Mouse (Mus musculus): ENCODE measurements at regions not wholly inside any gene's neighbourhood (a gene's known extent, or its start where the extent isn't known, plus 50 kb on each side); places are given as distances from the start of the nearest gene placed in this dataset.

DNA sequence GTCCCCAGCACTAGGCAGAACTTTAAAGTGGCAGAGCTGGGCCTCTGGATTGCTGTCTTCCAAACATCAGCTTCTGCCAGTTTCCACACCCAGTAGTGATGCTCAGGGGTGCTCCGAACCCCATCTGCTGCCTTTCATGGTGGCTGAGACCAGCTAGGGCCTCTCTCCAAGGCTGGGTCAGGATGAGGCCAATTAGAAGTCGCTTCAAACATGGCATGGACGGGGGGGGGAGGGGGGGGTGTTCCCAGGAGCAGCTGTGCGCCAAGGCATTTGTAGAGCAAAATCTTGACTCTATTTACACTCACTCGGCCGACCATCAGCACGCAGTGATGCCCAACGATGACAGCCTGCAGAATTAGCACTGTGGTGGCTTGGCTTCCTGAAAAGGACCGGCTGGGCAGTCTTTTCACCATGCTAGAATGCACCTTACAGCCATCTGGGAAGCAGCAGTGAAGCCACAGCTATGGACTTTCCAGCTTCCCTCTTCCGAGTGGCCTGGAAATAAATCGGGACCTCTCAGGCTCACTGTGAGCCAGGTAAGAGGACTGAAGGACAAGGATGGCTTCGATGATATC lies 73.7 kb upstream of the Msx1 start:
- DNase-seq (ENCODE audit: low spot score in 2 of 2), result no peak

DNA sequence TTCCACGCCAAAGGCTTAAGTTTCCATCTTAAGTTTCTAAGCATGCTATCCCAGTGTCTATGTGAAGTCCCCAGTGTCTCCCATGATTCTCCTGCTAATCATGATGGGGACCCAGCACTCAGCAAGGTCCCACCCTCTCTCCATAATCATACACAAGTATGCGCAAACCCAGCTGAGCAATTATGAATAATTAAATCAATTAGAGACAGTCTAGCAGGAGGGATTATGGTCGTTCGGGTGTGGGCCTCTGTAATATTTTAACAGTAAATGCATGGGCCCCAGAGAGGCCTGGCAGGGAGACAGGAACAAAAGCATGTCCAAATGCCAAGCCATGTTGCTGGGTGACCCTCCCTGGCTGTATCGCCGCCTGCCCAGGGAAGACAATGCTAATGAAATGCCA lies 73.1 kb upstream of the Msx1 start:
- no peak for DNase-seq (ENCODE audit: low spot score in 2 of 2)

DNA sequence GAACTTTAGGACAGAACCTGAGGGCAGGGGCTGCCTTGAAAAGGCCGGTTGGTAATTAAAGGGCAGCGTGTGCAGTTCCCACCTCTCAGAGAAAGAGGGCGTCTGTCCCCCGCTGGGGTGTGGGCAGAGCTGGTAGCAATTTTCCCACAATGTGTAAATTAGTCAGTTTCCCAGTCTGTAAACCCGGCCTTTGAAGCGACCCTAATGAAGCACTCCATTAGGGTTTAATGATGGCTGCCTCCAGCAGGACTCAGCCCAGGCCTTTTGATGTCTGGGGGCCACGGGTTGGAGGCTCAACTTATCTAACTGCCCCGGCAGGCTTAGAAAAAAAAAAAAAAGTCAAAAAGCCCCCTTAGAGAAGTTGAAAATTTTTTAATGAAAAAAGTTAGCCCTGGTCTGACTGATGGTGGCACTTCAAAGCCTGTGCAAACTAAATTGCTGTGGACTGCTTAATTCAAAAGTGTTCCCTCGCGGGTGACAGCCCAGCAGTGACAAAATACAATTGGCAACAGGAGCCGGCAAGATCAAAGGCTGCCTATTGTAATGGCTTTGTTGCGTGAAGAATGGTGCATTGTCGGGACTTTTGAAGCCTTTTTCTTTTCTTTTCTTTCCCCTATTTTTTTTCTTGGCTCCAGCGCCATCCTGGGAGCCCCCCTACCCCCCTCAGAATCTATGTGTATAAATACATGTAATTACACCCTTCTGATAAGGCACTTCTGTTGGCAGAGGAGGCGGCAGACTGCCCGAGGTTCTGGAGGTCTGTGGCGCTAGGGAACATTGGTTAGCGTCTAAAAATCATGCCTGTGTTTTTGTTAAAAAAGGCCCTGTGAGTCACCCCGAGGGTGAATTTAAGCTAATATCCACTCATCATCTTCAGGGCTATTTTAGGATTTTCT lies 71.3 kb upstream of the Msx1 start:
- DNase-seq (ENCODE audit: low spot score in 2 of 2), result no peak

DNA sequence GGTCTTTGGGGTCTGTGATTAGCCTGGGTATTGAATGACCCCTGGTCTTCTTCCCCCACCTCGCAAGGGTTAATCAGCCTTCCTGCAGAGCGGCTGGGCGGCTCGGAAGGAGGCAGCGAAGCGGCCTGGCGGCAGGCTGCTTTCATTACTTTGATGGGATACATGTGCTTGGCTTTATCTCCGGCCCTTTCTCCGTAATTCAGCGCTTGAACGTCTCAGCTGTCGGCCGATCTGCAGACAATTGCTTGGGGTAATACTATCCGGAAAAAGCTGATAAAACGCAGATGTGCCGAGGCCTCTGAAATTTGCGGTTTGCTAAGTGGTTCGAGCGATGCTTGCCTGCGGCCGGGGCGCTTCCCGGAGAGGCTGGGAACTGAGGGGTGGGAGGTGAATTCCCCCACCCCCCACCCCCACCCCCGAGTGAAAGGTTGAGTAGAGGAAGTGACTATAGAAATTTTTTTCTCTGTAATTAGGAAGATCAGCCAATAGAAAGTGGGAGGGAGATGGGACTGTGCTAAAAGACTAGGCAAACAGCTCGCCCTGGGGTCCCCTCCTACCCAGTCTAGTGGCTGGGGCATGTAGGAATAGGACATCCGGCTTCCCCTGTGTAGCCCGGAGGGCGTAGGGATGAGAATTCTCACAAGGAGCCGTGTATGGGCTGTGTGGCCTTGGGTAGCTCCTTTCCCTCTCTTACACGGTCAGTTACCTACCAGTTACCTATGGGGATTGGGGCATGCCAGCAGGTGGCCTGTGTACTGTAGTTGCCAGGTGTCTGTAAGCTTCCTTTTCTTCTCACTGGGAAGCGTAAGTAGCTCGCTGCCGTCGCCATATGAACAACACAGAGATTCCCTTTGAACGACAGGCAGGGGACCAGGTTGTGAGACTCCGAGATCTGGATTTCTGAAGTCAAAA lies 69.5 kb upstream of the Msx1 start:
- DNase-seq (ENCODE audit: low spot score in 2 of 2), result no peak

DNA sequence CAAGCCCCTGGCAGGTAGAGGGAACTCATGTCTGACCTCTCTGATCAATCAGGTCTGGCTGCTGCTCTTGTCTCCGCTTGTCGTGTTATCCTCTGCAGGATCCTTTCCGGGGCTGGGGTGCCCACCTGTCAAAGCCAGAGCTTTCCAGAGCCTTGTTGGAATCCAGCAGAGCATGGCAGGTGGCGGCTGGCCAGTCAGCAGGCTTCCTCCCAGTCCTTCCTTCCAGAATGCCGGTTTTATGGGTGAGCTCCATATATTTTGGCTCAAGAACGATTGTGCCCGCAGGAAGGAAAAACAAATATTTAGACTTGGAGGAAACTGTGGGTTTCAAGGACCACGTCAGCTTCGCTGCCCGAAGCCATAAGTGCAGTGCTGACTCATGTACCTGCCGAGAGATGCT lies 66.3 kb upstream of the Msx1 start:
- no peak for DNase-seq (ENCODE audit: low spot score in 2 of 2)

DNA sequence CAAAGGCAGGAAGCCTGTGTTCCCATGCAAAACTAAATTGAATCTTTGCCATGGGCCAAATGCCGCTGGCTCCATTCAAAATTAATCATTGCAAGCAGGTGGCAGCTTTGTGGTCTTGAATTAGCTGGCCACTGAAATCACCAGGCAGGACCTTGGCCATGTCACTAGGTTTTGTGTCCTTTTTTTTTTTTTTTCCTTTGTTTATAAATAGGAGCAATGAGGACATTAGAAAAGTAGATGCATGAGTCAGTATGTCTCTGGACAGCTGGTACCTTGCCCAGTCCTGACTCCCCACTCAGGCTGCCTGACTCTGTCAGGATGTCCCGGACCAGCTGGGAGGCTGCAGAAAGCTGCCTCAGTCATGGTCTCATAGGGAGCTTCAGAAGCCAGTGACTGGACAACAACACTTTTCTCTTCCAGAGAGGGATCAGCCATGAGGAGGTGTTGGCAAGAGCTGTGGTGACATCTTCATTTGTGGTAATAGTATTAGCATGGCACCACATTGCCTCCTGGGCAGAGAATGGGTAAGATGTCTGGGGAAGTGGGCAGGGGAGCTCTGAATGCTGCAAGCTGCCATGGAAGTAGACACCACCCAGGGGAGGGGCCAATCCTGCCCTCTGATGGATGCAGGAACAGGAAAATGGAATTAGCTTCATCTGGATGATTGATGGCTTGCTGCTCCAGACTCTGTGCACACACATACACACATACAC lies 55.4 kb upstream of the Msx1 start:
- DNase-seq (ENCODE audit: low spot score in 2 of 2), result no peak

DNA sequence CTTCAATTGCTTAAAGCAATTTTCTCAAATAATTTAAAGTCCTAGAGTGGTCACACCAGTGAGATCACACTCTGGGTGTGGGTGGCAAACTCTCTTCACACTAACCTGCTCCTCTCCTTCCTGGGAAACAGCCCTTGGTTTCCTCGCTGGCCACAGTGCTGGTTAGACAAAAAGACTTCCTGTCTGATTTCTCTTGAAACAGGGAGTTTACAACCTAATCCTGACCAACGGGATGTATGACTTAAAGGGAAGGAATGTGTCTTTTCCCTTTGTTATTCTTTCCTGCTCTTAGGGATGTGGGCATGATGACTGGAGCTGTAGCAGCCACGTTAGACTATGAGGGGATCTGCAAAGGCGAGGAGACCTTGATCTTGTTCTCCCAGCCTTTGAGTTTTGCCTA lies 51.9 kb upstream of the Msx1 start:
- no peak for DNase-seq (ENCODE audit: low spot score in 2 of 2)

DNA sequence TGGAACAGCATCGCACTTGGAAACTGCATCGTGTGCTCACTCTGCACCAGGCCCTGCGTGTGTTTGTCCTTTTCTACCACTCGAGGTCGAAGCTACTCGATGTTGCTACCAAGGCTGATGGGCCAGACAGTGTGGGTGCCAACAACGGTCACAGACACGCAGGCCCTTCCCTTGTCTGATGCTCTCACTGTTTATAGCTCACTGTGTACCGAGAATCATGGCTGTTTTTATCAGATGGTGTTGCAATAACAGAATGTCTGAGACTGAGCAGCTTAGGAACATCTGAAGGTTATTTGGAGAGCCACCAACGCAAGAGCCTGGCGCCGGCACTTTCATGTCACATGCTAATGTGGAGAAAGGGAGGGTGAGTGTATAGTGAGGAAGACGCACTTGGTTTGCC lies 51.1 kb upstream of the Msx1 start:
- DNase-seq (ENCODE audit: low spot score in 2 of 2), result no peak

DNA sequence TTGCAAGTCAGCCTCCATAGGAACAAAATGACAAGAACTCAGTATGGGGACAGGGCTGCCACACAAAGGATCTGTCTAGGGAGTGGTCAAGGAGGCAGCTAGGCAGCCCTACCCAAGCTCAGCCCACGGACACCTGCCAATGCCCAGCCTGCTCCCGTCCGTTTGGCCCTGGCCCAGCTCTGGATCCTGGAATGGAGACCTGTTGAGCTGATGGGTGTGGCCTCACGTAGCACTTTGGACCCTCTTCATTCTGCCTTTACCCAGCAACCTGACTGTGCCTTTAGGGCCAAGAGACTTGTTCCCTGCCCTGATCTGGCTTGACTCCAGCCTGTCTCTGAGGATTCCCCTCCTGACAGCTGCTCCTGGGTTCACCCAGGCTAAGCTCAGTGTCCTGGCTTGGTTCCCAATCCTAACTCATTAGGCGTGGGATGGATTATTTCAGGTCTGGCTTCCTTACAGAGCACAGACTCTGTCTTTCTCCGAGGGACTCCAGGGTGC lies 50.5 kb upstream of the Msx1 start:
- peak; percentile 8 to 16 for DNase-seq (ENCODE audit: low spot score in 2 of 2)
